Mouse (Mus musculus) cerebellum, adult 2 months (tissue): Measurements from ENCODE around the gene Sox21.

Source experiments
- CTCF ChIP-seq: fragments of 200-500 bp; IDR thresholded peaks from 2 replicates; pipeline ENCODE4 v1.5.1; 2011; ENCODE audit warnings: low read depth, mild to moderate bottlenecking, control low read depth, low read length, moderate library complexity, borderline replicate concordance; ENCODE audit not compliant: insufficient read depth
- POLR2A ChIP-seq: fragments of 200-500 bp; IDR thresholded peaks from 2 replicates; pipeline ENCODE4 v1.6.1; 2011; ENCODE audit warnings: low read length, control low read depth, borderline replicate concordance; ENCODE audit not compliant: insufficient read depth

DNA sequence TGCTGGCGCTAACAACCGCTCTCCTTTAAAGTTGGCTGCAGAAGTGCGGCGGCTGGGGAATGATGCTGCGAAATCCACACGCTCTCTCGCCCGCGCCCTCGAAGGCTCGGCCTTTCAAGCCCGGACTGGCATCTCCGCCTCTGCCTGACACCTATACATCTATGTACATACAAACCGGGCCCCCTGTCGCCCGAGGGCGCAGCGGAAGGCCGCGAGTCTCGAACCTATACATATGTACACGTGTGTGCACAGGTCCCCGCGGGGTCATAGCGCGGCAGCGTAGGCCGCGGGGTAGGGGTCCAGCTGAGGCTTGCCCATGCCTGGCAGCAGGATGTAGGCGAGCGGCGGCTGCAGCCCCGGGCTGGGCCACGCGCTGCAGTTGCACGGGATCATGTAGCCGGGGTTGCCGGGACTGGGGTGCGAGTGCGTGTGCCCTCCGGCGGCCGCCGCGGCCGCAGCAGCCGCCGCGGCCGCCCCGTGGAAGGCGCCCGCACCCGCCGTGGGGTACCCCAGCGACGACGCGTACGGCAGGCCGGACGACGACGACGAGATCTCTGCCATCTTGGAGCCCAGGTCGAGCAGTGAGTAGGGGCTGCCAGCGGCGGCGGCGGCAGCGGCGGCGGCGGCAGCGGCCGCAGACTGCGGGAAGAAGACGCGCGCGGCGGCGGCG lies 2.2 kb downstream of the Sox21 start:
- TF ChIP-seq POLR2A: no peak
- TF ChIP-seq CTCF: no peak
